ENCODE assay signal across 19 mouse cellular contexts in the genomic region with DNA sequence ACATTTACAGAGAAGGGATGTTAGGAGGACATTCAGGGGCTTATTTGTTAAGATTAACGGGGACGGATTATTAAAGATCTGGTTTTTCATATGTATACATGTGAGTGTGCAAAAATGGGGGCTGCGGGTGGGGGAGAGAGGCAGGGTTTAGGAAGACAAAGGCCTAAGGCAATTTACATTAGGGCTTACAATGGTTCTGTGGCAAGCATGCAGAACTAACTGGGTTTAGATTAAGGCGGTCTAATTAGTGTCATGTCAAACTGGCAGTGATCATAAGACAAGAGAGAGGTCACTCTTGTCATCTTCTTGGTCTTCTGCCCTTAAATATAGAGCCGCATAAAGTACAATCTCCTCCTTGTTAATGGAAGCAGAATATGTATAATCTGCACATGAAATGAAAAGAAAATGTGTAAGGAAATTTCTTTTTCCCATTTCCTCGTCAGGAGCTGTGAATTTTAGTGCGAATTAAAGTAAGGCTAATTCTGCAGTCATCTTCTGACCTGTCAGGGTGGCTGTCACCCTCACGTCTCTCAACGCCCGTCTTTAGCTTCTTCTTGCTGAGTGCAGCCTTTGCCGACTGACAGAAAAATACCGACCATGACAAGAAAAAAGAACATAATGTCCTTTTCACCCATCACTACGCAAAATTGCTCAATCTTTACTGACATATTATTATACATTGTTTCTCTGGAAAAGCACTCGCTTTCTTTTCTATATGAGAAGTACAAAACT.
DNase-seq lines count a peak whose midpoint lies in the region; ATAC-seq and TF ChIP-seq lines count a peak whose summit lies in the region.
"Had no signal": no experiment of that assay in that cellular context is flagged by ENCODE, and none has a peak within 500 bp of the region (broad histone marks: within the 10 kb centered on the region; RNA-seq: fewer than 3 reads in every experiment).

No protein-coding gene starts in this region.

- H3K27ac ChIP-seq in lung, embryonic 14.5 days (ENCODE audit: low read depth), result no peak overlapping the region
- H3K27ac ChIP-seq in forebrain, embryonic 10.5 days, result peak overlapping the region; percentile 60; the same call in 1 of the 2 replicates
- peak overlapping the region; percentile 79 for H3K27ac ChIP-seq in forebrain, embryonic 15.5 days (replicated peaks)
- H3K27ac ChIP-seq in midbrain, postnatal 0 days (ENCODE audit: low read depth, low read length), result peak overlapping the region; percentile 4; the same call in 1 of the 2 replicates
- H3K27ac ChIP-seq: heart, adult 2 months; limb, embryonic 13.5 days; liver, embryonic 14.5 days; neural tube, embryonic 15.5 days had no signal

- no peak overlapping the region for H3K4me2 ChIP-seq in lung, embryonic 14.5 days
- H3K4me2 ChIP-seq in forebrain, embryonic 15.5 days (replicated peaks), result no peak overlapping the region
- no peak overlapping the region for H3K4me2 ChIP-seq in midbrain, postnatal 0 days (ENCODE audit: low read depth, low read length, poor library complexity, severe bottlenecking)
- H3K4me2 ChIP-seq: limb, embryonic 13.5 days; neural tube, embryonic 15.5 days had no signal

- ATAC-seq in lung, embryonic 14.5 days (ENCODE audit: insufficient read depth), result no peak
- peak; percentile 61 for ATAC-seq in forebrain, embryonic 15.5 days (replicated peaks)
- no peak for ATAC-seq in midbrain, postnatal 0 days (ENCODE audit: low FRiP score)
- ATAC-seq: intestine, embryonic 16.5 days had no signal

- H3K9me3 ChIP-seq in lung, embryonic 14.5 days (ENCODE audit: low read depth, low read length), result no peaks in the 10 kb centered on the region
- H3K9me3 ChIP-seq in forebrain, embryonic 10.5 days, result no peaks in the 10 kb centered on the region
- H3K9me3 ChIP-seq in forebrain, embryonic 15.5 days, result no peaks in the 10 kb centered on the region
- no peaks in the 10 kb centered on the region for H3K9me3 ChIP-seq in midbrain, postnatal 0 days (ENCODE audit: low read length)
- H3K9me3 ChIP-seq: limb, embryonic 13.5 days; neural tube, embryonic 15.5 days had no signal

- H3K9ac ChIP-seq in lung, embryonic 14.5 days, result no peak overlapping the region
- no peak overlapping the region for H3K9ac ChIP-seq in forebrain, embryonic 15.5 days (replicated peaks)
- H3K9ac ChIP-seq in midbrain, postnatal 0 days (replicated peaks; ENCODE audit: low read length, poor library complexity, severe bottlenecking), result no peak overlapping the region
- H3K9ac ChIP-seq: limb, embryonic 13.5 days; liver, embryonic 14.5 days; neural tube, embryonic 15.5 days had no signal

- no peaks in the 10 kb centered on the region for H3K36me3 ChIP-seq in lung, embryonic 14.5 days (ENCODE audit: insufficient read depth)
- H3K36me3 ChIP-seq in forebrain, embryonic 10.5 days (replicated peaks), result no peaks in the 10 kb centered on the region
- H3K36me3 ChIP-seq in forebrain, embryonic 15.5 days, result no peaks in the 10 kb centered on the region
- H3K36me3 ChIP-seq in midbrain, postnatal 0 days (ENCODE audit: insufficient read depth, low read length), result no peaks in the 10 kb centered on the region
- H3K36me3 ChIP-seq: limb, embryonic 13.5 days; neural tube, embryonic 15.5 days had no signal

- no peaks in the 10 kb centered on the region for H3K27me3 ChIP-seq in lung, embryonic 14.5 days (ENCODE audit: insufficient read depth, low read length)
- H3K27me3 ChIP-seq in forebrain, embryonic 10.5 days (ENCODE audit: poor library complexity, severe bottlenecking), result no peaks in the 10 kb centered on the region
- H3K27me3 ChIP-seq in forebrain, embryonic 15.5 days, result no peaks in the 10 kb centered on the region
- no peaks in the 10 kb centered on the region for H3K27me3 ChIP-seq in midbrain, postnatal 0 days (ENCODE audit: insufficient read depth, low read length)
- H3K27me3 ChIP-seq: limb, embryonic 13.5 days; neural tube, embryonic 15.5 days had no signal

- H3K4me3 ChIP-seq in lung, embryonic 14.5 days (ENCODE audit: low read depth, low read length), result no peak overlapping the region
- no peak overlapping the region for H3K4me3 ChIP-seq in forebrain, embryonic 10.5 days
- H3K4me3 ChIP-seq in forebrain, embryonic 15.5 days, result no peak overlapping the region
- H3K4me3 ChIP-seq in midbrain, postnatal 0 days (ENCODE audit: low read depth, low read length), result no peak overlapping the region
- H3K4me3 ChIP-seq: erythroblast, embryonic 14.5 days; heart, adult 2 months; limb, embryonic 13.5 days; neural tube, embryonic 15.5 days had no signal

- H3K4me1 ChIP-seq in lung, embryonic 14.5 days (ENCODE audit: insufficient read depth), result no peaks in the 10 kb centered on the region
- H3K4me1 ChIP-seq in forebrain, embryonic 10.5 days, result peaks cover 61% of the 10 kb centered on the region
- H3K4me1 ChIP-seq in forebrain, embryonic 15.5 days, result peaks cover 38% of the 10 kb centered on the region
- H3K4me1 ChIP-seq in midbrain, postnatal 0 days (ENCODE audit: insufficient read depth, low read length), result 0 out of 2 replicates have a peak, but pooled peaks cover 4% of the 10 kb centered on the region
- H3K4me1 ChIP-seq: limb, embryonic 13.5 days had no signal

- TF ChIP-seq CTCF in lung, embryonic 14.5 days (IDR thresholded peaks at IDR 0.05; ENCODE audit: low read depth), result no peak
- TF ChIP-seq CTCF in midbrain, postnatal 0 days (IDR thresholded peaks at IDR 0.05), result no peak

- 60% methylated on average over 14 of the region's 14 CpGs for WGBS in lung, embryonic 14.5 days
- 53% methylated on average over 14 of the region's 14 CpGs for WGBS in forebrain, embryonic 10.5 days
- WGBS in forebrain, embryonic 15.5 days, result 18% methylated on average over 14 of the region's 14 CpGs
- 39% methylated on average over 14 of the region's 14 CpGs for WGBS in midbrain, postnatal 0 days

- DNase-seq in lung, embryonic 14.5 days, result peak; percentile 44
- DNase-seq in lung, adult 18-20 months, result no peak
- no peak for DNase-seq in forebrain, embryonic 10.5 days (ENCODE audit: extremely low spot score, low spot score)
- DNase-seq in midbrain, postnatal 0 days (ENCODE audit: low spot score), result no peak
- DNase-seq in heart, adult 8-10 months (ENCODE audit: low spot score), result no peak
- DNase-seq in gastrocnemius, postnatal 10 days, result no peak
- DNase-seq: adrenal gland, postnatal 36 days; B cell, adult 2 months; cerebellum, adult 8-10 months; gastrocnemius, postnatal 25 days; heart, adult 2 months; lung, postnatal 14 days; right cerebral cortex, postnatal 4 days had no signal
